Mouse (Mus musculus) layer of hippocampus, postnatal 10 days (tissue): ENCODE measurements around the gene Rprml. TPM values are rescaled to one million over a fixed set of nuclear protein-coding genes. Genes with fewer than 3 reads are reported as not detected.
A peak's percentile ranks its signal among the peaks of the same experiment; 100 is the strongest.

Experiments used
- DNase-seq, 2 experiments: peaks; one replicate each; pipeline ENCODE4 v3.0.0; 2021; ENCODE audit warnings: low spot score in 2 of 2
- long read RNA-seq: library from polyadenylated mRNA; stranded (forward); transcript quantifications from one replicate; pipeline ENCODE4 v2.0.0, GENCODE M21; 2023
- total RNA-seq, 2 experiments: library from RNA; stranded (reverse); gene quantifications; 2 replicates each; pipeline ENCODE4 v1.2.3; 2021

Gene Rprml
- total RNA-seq = 100 to 1,000 TPM; 127 to 143 TPM
- long read RNA-seq, transcript Rprml-201 (1 exons, 1,010 nt) = major isoform, 271 of 271 reads
- long read RNA-seq, partial matches to known transcripts = 0 of 271 reads
- long read RNA-seq, other reads (novel, unspliced or antisense) = 0 of 271 reads

DNA sequence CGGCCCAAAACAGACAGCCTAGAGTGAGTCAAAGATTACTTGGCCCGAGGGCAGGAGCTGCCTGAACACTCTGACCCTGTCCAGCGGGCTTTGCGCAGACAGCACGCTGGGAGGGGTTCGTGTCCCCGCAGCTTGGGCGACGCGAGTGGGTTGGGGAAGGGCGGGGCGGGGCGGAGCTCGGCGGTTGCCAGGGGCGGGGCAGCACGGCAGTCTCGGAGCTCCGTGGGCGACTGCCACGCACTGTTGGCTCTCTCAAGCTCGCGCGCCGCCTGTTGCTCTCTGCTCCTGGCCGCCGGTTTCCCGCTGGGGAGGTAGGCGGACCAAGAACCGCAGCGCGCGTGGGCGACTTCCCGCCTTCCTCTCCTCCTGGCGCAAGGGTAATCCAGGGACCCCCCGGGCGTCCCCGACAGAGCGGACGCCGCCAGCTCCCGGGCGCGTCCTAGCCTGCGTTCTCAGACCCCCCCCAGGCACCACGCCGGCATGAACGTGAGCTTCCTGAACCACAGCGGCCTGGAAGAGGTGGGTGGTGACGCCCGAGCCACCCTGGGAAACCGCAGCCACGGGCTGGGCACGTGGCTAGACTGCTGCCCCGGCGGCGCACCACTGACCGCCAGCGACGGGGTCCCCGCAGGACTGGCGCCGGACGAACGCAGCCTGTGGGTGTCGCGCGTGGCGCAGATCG, at the start of gene Rprml:
Gene Rprml, plus strand, starts transcription at position 270 of the 682 bp plus-strand sequence.
- DNase-seq = peak; percentile 69 to 74

GRCm38 (mm10) chr11:103606611-103607010, 42.8 kb upstream of the Rprml start:
- no peak for DNase-seq

DNA sequence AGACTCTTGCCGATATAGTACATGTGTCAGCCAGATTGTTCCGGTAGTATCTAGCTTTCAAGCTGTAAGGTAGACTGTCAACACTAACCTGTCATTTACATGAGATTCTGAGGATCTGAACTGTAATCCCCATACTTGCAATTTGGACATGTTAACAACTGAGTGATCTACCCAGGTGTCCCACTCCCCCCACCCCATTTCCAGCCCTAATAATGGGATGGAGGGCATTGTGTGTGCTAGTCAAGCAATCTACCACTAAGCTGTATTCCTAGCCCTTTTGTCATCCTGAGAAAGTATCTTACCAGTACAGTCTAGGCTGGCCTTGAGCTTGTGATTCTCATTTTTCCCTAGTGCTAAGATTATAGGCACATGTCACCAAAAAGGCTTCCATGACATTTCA, 38.6 kb upstream of the Rprml start:
- DNase-seq = no peak

- DNase-seq = no peak
Observed at GRCm38 (mm10) chr11:103621040-103621439, 28.3 kb upstream of the Rprml start, which contains the start of gene Gm884. TSS of gene Gm884 (minus strand) at chr11:103621140.

DNA sequence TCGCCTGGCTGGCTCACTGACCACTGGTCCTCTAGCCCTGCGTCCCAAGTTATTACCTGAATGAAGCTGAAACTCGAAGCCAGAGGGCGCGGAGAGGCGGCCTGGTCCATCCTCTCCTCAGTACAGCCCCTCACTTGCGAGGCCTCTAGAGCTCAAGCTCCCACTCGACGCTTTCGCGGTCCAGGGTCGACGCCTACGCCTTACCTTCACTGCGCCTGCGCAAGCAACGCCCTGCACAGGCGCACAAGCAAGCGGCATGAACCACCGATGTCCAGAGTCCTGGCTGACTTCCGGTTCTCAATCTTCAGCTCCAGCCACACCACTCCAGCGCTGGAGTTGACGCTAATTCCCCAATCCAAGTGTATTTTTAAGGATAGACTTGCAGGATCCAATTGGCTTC, 21.9 kb upstream of the Rprml start:
- DNase-seq = no peak

DNA sequence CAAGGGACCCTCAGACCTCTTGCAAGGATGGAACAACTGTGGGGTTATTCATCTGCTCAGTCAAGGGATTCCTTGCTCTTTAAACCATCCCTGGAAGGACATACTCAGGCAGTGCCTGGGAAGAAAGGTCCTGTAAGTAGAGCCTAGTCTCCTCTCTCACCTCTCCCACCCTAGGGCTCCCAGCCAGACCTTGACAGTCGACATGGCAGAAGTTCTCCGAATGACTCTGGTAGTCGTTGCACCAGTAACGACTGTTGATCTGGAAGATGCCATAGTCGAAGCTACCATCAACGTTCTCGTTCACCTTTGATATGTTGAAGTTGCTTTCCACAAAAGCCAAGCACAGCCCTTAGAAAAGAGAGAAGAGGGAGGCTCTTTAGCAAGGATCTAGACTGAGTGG, 14.6 kb upstream of the Rprml start:
- no peak for DNase-seq

- DNase-seq = no peak
Observed at GRCm38 (mm10) chr11:103635481-103635880, 13.9 kb upstream of the Rprml start.

DNA sequence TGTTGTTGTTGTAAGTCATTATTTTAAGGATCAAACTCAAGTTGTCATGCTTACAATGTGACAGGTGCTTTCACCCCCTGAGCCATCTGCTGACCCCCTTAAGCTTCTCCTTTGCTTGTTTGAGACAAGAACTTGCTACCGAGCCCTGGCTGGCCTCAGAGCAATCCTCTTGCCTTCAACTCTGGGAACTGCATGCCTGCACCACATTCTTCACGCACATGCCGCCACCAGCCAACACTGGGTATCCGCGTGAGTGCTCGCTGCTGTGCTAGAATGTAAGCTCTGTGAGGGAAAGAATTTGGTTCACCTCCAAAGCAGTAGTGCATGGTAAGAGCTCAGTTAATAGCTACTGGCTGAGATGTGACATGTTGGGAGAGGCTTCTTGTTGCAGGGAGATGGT, 13.1 kb upstream of the Rprml start:
- no peak for DNase-seq

DNA sequence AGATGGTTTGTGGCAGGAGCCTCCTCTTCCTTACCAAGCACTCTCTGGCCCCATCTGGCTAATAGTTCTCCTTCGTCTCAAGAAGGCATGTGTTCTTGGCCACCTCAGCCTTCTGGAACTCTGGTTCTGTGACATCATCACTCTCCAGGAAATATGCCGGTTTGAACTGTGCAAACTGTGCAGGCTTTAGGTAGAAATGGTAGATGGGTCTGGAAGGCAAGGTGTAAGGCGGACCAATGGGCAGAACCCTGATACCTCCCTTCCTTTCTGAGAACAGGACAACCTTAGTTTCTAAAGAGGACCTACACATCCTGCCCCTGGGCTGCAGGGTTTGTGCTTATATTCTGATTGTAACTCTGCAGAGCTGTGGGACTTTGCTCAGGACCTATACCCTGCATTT, 10.6 kb upstream of the Rprml start, which contains the start of gene Lyzl6:
Gene Lyzl6, minus strand, starts transcription at position 101 of the 400 bp plus-strand sequence.
- no peak for DNase-seq

DNA sequence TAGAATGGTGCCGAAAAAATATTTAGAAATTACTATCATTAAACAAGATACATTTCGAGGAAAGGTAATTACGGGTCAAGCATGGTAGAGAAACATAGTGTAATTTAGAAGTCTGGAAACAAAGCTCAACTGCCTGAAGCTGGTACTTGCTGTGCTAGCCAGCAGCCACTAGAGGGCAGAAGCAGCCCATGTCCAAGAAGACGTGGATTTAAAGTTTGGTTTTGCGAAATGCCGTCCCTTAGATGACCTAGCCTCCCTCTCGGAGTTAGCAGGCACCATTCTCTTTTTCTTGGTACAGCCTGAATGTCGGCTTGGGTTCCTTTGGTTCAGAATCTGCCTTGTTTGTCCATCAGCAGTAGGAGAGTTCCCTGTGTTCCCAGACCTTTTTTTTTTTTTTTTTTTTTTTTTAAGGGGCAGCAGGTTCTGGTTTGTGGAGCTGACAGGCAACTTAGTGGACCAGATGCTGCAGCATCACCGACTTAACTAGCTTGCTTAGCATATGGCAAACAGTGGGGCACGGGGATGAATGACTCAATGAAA, 9.9 kb upstream of the Rprml start:
- peak; percentile 75 to 80 for DNase-seq

- DNase-seq = no peak
Observed at GRCm38 (mm10) chr11:103643211-103643610, 6.2 kb upstream of the Rprml start.

DNA sequence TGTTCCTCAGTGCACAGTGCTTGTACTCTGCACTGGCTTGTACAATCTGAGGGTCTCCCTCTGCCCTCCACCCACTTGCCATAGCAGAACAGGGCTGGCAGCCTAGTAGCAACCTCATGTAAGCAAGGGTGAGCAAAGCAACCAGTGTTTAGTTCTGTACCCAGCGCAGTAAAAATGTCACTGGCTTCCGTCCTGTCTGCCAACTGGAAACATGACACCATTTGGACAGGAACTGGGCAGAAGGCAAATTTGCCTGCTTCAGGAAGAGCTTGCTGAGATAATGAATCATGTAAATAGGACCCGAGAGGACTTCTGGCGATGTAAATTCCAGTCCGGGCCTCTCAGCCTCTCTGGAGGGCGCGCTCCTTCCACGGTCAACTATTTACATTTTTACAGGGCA, 3.6 kb upstream of the Rprml start:
- DNase-seq = peak in 1 of 2 experiments; percentile 10

DNA sequence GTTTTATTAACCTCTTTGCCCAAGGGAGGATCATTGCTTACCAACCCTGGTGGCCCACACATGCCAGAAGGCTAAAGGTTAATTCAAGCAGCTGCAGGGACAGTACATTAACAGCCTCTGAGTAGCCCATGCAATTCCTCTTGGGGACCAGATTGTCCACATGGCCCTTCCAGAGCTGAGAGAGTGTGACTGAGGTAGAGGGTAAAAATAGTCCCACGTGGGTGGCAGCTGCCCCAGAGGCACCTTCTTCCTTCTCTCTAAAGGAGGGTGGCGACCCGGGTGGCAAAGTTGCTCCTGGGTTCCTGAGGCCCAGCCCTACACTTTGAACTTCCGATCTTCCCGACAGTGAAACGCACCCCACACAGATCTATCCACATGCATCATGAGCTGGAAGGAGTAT, 3.1 kb upstream of the Rprml start:
- DNase-seq = peak in 1 of 2 experiments; percentile 7

DNA sequence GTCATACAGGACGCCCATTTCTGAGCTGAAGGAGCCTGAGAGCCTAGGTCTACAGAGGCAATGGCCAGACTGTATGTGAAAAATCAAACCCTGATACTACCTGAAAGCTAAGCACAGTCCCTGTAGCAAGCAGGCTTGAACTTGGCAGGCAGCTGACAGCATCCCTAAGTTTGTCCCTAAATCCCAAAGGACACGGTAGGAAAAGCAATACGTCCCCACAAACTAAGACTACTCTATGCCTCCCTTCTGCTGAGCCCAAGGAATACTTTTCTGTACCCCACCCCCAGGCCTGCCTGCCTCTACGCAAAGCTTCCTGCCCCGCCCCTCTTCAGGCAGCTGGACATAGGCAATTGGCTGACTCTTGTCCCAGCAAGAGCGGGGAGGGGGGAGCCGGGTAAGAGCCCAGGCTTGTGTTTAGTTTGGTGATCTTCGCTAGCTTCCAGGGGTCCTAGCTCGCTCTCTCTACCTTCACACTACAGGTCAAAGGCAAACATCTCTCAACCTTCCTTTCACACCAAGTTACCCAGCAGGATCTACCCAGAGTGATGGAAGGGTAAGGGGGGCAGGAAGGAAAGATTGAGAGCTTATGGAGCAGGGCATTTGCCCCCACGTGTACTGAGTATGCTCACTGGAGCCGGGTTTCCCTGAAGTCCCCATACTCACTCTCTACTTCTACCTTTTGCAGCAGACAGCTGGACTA, 1.3 kb upstream of the Rprml start:
- no peak for DNase-seq

DNA sequence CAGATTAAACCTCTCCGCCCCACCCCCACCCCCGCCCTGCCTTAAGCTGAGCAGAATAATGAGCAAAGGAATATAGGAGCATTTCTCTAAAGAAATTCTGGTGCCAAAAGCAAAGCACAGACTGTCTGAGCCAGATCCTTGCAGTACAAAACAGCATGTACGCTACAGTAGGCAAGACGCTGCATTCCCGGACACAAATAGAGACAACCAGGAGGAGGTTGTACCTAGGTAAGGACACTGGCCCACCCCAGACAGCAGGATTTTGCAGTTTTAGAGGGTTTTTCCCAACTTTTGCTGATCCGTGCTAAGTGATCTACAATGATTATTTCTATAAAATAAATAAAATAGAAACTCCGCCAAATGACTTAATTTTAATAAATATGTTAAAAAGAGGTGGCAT, 714 bp upstream of the Rprml start:
- no peak for DNase-seq

- no peak for DNase-seq
Observed at GRCm38 (mm10) chr11:103649983-103650493, 668 bp downstream of the Rprml start.

DNA sequence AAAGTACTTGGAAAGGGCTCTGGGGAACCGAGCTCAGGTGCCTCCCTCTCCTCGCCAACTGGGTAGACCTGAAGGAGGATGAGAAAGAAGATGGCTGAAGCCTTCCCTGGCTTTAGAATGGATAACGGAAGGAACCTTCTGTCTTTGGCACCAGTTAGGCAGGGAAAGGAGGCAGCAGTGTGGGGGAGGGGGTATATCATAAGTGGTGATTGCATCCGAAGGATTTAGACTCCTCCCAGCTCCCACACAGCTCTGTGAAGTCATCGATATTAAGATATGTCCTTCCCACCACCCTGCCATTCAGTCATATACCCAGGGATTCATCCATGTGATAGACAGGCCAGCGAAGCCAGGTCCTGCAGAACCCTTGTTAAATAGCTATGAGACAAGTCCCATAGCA, 2.1 kb downstream of the Rprml start:
- DNase-seq = no peak

DNA sequence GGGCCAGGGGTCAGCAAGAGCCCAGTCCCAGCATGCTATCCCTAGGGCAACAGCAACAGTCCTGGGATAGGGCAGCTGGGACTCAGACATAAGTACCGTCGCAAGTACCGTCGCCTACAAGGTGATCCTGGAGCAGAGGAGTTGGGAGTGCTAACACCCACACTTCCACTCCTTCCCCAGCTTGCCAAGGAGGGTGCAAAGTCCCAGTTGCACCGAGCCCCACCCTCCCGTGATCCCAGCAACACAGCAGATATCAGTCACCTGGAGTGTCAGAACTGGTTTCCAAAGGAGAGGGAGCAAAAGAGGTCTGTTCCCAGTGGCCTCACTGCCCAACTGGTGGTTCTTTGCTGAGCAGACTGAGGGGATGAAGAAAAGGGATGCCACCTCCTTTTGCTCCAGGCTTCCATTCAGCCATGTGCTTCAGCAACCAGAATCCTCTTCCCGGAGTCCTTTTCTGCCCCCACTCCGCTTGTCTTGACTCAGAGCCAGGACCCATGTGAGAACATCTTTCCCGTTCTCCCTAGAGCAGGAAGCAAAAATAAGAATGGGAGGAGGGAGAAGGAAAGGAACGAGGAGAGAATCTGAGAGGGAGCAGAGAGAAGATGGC, 4.1 kb downstream of the Rprml start:
- DNase-seq = peak in 1 of 2 experiments; percentile 52

DNA sequence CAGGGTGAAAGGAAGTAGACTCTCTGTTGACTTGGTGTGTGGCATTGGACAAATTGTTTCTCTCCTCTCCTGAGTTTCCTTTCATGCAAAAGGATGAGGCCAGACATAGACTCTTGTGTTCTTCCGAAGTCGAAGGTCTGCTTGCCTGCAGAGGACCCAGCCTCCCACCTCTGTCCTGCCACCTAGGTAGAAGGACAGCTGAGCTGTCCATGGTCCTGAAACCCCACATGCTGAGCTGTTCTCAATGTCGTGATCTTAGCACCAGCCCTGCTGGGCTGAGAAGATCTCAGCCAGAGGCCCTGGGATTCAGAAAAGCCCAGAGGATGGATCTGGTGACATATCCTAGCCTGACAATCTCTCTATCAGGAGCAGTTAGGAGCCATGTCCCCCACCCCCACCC, 7.2 kb downstream of the Rprml start:
- no peak for DNase-seq

GRCm38 (mm10) chr11:103658189-103658588, 8.8 kb downstream of the Rprml start:
- peak in 1 of 2 experiments; percentile 37 for DNase-seq

DNA sequence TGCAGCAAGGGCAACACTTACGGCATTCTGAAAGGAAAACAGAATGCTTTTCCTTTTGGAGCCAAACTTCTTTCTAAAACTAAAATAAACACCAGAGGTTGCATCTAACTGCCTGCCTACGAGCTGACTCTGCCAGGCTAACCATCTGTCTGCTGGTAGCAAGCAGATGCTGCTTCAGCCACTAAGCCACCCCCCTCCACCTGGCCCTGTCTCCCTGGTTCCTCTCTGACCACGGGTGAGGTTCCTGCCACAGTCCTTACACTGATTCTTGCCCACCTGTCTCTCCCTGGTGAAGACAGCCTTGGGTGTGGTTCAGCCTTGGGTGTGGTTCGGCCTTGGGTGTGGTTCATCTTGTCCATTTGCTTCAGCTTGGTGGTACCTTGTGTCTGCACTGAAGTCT, 12.5 kb downstream of the Rprml start:
- DNase-seq = peak in 1 of 2 experiments; percentile 30
